Mouse (Mus musculus) hindbrain, embryonic 11.5 days (tissue): Measurements from ENCODE around the gene Car9. TPM values are rescaled to one million over a fixed set of nuclear protein-coding genes. Genes with fewer than 3 reads are reported as not detected.
"Not testable (repeated sequence)": the region's sequence is repeated elsewhere in the genome, so short reads cannot be mapped to it uniquely, and the experiment has no call there.

Source experiments
- ATAC-seq: fragments of 200-750 bp; cut with Nextera tagmentation; 2 replicates; pipeline ENCODE4 v1.8.0; 2017; ENCODE audit warnings: mild to moderate bottlenecking, moderate TSS enrichment, moderate library complexity; ENCODE audit not compliant: low FRiP score
- DNase-seq: peaks from one replicate; pipeline ENCODE4 v3.0.0-alpha.2; 2015; ENCODE audit warnings: low spot score
- H3K27ac ChIP-seq: fragments of 300-500 bp; sonication (generic); 2 replicates; pipeline ENCODE4 v1.5.1; 2014; ENCODE audit warnings: mild to moderate bottlenecking, low read depth, low read length
- H3K27me3 ChIP-seq: fragments of 300-500 bp; sonication (generic); 2 replicates; pipeline ENCODE4 v1.6.1; 2014; ENCODE audit warnings: mild to moderate bottlenecking, low read length, moderate library complexity, mixed read lengths; ENCODE audit not compliant: control insufficient read depth, insufficient read depth
- H3K36me3 ChIP-seq: fragments of 300-500 bp; sonication (generic); 2 replicates; pipeline ENCODE4 v1.6.1; 2014; ENCODE audit warnings: mild to moderate bottlenecking, low read length, moderate library complexity, mixed read lengths; ENCODE audit not compliant: control insufficient read depth, insufficient read depth
- H3K4me1 ChIP-seq: fragments of 300-500 bp; sonication (generic); replicated peaks from 2 replicates; pipeline ENCODE4 v1.6.1; 2014; ENCODE audit warnings: low read length, mixed read lengths; ENCODE audit not compliant: control insufficient read depth, insufficient read depth
- H3K4me2 ChIP-seq: fragments of 300-500 bp; sonication (generic); replicated peaks from 2 replicates; pipeline ENCODE4 v1.6.1; 2014; ENCODE audit warnings: mild to moderate bottlenecking, low read depth, low read length
- H3K4me3 ChIP-seq: fragments of 300-500 bp; sonication (generic); 2 replicates; pipeline ENCODE4 v1.5.1; 2014; ENCODE audit warnings: low read depth, low read length
- H3K9ac ChIP-seq: fragments of 300-500 bp; sonication (generic); 2 replicates; pipeline ENCODE4 v1.6.1; 2014; ENCODE audit warnings: low read depth, low read length
- H3K9me3 ChIP-seq: fragments of 300-500 bp; sonication (generic); 2 replicates; pipeline ENCODE4 v1.6.1; 2016; ENCODE audit warnings: low read length; ENCODE audit not compliant: control insufficient read depth
- WGBS: fragments of 180-500 bp; shearing (Covaris S2); extraction: QIAGEN DNeasy Blood & Tissue Kit; methylation state at CpG from one replicate; pipeline ENCODE4 v1.1.7; 2014; 5-methylcytosine and 5-hydroxymethylcytosine counted together
- polyA plus RNA-seq: library from polyadenylated mRNA; unstranded; fragments of >200 nt; fragmentation: Nextera tagmentation; extraction: Ambion mirVana; gene quantifications from 2 replicates; pipeline ENCODE4 v1.2.1, GENCODE M21; 2014

The Car9 gene
- polyA plus RNA-seq, 1 experiment from 2014 or later = 0.79 TPM

DNA sequence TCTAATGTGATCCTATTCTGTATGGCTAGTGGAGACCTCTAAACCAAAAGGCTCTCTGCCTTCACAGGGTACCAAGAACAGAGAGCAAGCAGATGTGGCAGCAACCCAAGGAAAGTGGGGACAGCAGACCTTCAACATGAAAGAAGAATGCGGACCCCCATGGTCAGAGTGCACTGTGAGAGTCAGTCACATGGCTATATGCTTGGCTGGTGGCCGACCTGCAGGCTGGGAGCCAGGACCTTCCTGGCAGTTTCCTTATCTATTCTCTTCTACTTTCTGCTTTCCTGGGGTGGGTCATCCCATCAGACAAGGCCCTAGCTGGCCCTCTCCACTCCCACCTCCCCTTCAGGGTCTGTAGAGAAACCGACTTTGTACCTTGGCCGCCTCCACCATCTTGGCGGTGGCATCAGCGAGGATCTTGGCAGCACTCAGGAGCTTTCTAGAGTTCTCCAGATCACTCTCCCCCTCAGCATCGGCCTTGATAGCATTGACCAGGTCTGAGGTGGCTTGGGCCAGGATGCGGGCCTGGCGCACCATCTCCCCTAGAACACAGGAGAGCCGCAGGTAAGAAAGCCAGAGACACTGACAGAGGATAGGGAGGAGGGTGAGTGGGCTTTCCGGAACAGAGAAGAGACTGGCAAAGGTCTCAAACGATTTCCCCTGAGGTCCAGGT is 39.7 kb downstream of the Car9 start:
- Histone ChIP-seq H3K27me3 (no peaks in the 10 kb centered on the region), H3K4me1 (no peaks in the 10 kb centered on the region), H3K4me2 (no peak overlapping the region), H3K9ac (no peak overlapping the region), H3K36me3 (peaks cover 24% of the 10 kb centered on the region), H3K4me3 (no peak overlapping the region), H3K27ac (no peak overlapping the region), H3K9me3 (no peaks in the 10 kb centered on the region)
- DNase-seq (no peak), ATAC-seq (no peak)
- 90% methylated on average over 12 of the region's 12 CpGs for WGBS

DNA sequence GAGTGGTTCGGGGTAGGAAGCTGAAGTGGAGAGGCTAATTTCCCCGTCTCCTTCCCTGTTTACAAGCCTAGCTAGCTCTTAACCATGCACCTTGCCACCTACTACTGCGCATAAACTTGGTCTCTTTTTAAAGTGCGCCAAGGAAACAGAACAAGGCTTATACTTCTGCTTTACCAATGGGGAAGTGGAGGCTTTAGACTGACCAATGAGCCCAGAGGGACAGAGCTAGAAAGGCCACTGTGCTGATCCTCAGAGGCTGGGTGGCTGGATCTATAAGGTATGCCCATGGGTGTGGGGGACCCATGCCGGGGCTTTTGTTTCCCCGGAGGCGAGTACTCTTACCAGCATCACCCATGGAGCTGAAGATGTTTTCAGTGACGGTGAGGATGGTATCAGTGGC is 40.4 kb downstream of the Car9 start:
- Histone ChIP-seq H3K9me3 (no peaks in the 10 kb centered on the region; the same call in 1 of the 2 replicates), H3K4me1 (no peaks in the 10 kb centered on the region), H3K36me3 (peaks cover 24% of the 10 kb centered on the region), H3K4me3 (no peak overlapping the region), H3K27ac (no peak overlapping the region), H3K27me3 (no peaks in the 10 kb centered on the region), H3K9ac (no peak overlapping the region), H3K4me2 (no peak overlapping the region)
- WGBS = 92% methylated on average over 8 of the region's 8 CpGs
- no peak for ATAC-seq
- DNase-seq = no peak

- no peak overlapping the region for H3K27ac ChIP-seq
- no peaks in the 10 kb centered on the region for H3K4me1 ChIP-seq
- H3K4me2 ChIP-seq = no peak overlapping the region
- ATAC-seq (no peak), DNase-seq (no peak)
- no peaks in the 10 kb centered on the region; the same call in 1 of the 2 replicates for H3K9me3 ChIP-seq
- whole genome bisulfite sequencing = 93% methylated on average over 12 of the region's 12 CpGs
- H3K9ac ChIP-seq = no peak overlapping the region
- no peak overlapping the region for H3K4me3 ChIP-seq
- peaks cover 31% of the 10 kb centered on the region for H3K36me3 ChIP-seq
- H3K27me3 ChIP-seq = no peaks in the 10 kb centered on the region
Observed at GRCm38 (mm10) chr4:43549055-43549454, 42.3 kb downstream of the Car9 start.

DNA sequence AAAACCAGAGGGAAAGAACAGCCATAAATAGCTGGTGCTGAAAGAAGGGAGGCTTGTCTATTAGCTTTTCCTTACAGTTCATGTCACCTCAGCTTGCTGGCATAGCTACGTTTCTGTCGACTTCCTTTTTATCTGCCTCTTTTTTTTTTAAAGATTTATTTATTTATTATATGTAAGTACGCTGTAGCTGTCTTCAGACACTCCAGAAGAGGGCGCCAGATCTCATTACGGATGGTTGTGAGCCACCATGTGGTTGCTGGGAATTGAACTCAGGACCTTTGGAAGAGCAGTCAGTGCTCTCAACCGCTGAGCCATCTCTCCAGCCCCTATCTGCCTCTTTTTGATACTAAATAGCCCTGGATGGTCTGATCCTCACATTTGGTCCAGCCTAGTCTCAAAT is 45.1 kb downstream of the Car9 start:
- not testable (repeated sequence) for H3K4me1 ChIP-seq, H3K4me3 ChIP-seq, H3K4me2 ChIP-seq, H3K27me3 ChIP-seq, H3K9me3 ChIP-seq, H3K9ac ChIP-seq, DNase-seq, H3K27ac ChIP-seq, ATAC-seq
- H3K36me3 ChIP-seq = peaks cover 29% of the 10 kb centered on the region
- WGBS = 92% methylated on average over 6 of the region's 6 CpGs

- Histone ChIP-seq H3K27ac (no peak overlapping the region), H3K4me2 (no peak overlapping the region), H3K27me3 (no peaks in the 10 kb centered on the region), H3K9ac (no peak overlapping the region), H3K9me3 (no peaks in the 10 kb centered on the region; the same call in 1 of the 2 replicates), H3K4me1 (no peaks in the 10 kb centered on the region), H3K4me3 (no peak overlapping the region), H3K36me3 (peaks cover 26% of the 10 kb centered on the region)
- 97% methylated on average over 5 of the region's 5 CpGs for WGBS
- DNase-seq (no peak), ATAC-seq (no peak)
Observed at GRCm38 (mm10) chr4:43552437-43552836, 45.7 kb downstream of the Car9 start.

GRCm38 (mm10) chr4:43553891-43554290 is 47.1 kb downstream of the Car9 start:
- no peak overlapping the region for H3K27ac ChIP-seq
- ATAC-seq = no peak
- H3K27me3 ChIP-seq = no peaks in the 10 kb centered on the region
- no peak for DNase-seq
- H3K9me3 ChIP-seq = no peaks in the 10 kb centered on the region; the same call in 1 of the 2 replicates
- H3K4me2 ChIP-seq = no peak overlapping the region
- H3K4me3 ChIP-seq = no peak overlapping the region
- peaks cover 24% of the 10 kb centered on the region for H3K36me3 ChIP-seq
- peaks cover 7% of the 10 kb centered on the region; the same call in 1 of the 2 replicates for H3K4me1 ChIP-seq
- H3K9ac ChIP-seq = no peak overlapping the region

DNA sequence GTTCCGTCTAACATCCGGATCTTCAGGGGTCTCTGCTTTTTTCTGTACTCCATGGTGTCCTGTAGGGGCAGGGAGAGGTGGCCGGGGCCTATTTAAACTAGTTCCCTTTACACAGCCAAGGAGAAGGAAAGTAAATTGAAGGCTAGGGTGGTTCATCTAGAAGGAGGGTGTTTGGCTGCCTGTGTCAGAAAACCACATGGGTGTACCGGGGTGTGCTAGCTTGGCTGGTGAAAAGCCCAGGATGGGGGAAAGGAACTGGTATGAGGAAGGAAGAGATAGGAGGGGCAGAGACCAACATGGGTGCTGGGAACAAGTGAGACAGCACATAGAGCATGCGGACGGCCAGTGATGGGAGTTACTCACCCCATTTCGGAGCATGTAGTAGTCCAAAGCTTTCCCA is 49.2 kb downstream of the Car9 start:
- no peak for DNase-seq
- Histone ChIP-seq H3K9me3 (no peaks in the 10 kb centered on the region; the same call in 1 of the 2 replicates), H3K4me2 (no peak overlapping the region), H3K36me3 (peaks cover 21% of the 10 kb centered on the region), H3K4me1 (peaks cover 19% of the 10 kb centered on the region), H3K9ac (no peak overlapping the region), H3K4me3 (no peak overlapping the region), H3K27me3 (no peaks in the 10 kb centered on the region), H3K27ac (no peak overlapping the region)
- WGBS = 94% methylated on average over 7 of the region's 7 CpGs
- ATAC-seq = no peak

- 0 out of 2 replicates have a peak overlapping the region, but pooled peaks have one; percentile 53 for H3K27ac ChIP-seq
- DNase-seq = no peak
Observed at GRCm38 (mm10) chr4:43558028-43558630, 51.4 kb downstream of the Car9 start.

More at GRCm38 (mm10) chr4:43558028-43558630, 51.4 kb downstream of the Car9 start:
- Histone ChIP-seq H3K9ac (0 out of 2 replicates have a peak overlapping the region, but pooled peaks have one; percentile 4), H3K36me3 (peaks cover 11% of the 10 kb centered on the region), H3K9me3 (no peaks in the 10 kb centered on the region), H3K4me1 (peaks cover 22% of the 10 kb centered on the region), H3K4me3 (no peak overlapping the region), H3K4me2 (peak overlapping the region; percentile 27), H3K27me3 (no peaks in the 10 kb centered on the region)
- WGBS = 45% methylated on average over 5 of the region's 5 CpGs
- ATAC-seq = no peak
